Mouse (Mus musculus): ENCODE measurements around the gene Zfp688. TPM values are rescaled to one million over a fixed set of nuclear protein-coding genes. Genes with fewer than 3 reads are reported as not detected.
"Not testable (repeated sequence)": the region's sequence is repeated elsewhere in the genome, so short reads cannot be mapped to it uniquely, and the experiment has no call there.

The Zfp688 gene
- total RNA-seq, 2 experiments from 2014 or later = 13.7 to 18.6 TPM

DNA sequence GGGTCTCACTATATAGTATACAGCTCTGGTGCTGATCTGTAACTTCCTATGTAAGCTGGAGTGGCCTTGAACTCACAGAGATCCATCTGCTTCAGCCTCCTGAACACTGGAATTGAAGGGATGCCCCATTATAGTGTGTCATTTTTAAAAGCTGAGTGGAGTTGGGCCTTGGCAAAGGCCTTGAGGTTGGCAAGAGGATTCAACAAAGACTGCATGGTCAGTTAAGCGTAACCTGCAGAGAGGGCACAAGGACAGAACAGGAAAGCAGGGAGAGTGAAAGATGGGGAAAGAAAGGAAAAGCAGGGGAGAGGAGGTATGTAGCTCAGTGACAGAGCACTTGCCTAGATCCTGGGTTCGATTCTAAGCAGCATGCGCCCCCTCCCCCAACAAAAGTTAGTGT lies 3.4 kb upstream of the Zfp688 start:
- no peak for DNase-seq (ENCODE audit: low spot score in 2 of 2)
- intact Hi-C loops (cut with DNase I) = no loop called here

DNA sequence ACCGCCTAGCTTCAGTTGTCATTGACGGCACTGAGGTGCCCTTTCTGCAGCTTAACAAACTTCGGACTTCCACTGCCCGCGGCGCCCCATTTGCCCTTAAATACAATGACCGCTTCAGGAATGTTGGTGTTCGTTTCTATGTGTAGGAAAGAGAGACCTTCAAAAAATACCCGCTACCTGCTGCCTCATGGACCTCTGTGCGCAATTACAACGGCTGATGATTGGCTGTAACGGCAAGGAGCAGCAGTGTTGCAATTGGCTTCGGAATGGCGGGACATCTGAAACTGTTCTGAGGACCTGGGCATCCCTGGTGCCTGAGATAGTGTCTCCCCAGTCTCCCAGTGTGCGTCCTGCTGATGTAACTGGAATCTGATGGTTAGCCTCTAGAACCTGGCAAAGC lies 379 bp upstream of the Zfp688 start:
- peak; percentile 38 to 48 for DNase-seq (ENCODE audit: low spot score in 2 of 2)
- intact Hi-C loops (cut with DNase I) = no loop called here

DNA sequence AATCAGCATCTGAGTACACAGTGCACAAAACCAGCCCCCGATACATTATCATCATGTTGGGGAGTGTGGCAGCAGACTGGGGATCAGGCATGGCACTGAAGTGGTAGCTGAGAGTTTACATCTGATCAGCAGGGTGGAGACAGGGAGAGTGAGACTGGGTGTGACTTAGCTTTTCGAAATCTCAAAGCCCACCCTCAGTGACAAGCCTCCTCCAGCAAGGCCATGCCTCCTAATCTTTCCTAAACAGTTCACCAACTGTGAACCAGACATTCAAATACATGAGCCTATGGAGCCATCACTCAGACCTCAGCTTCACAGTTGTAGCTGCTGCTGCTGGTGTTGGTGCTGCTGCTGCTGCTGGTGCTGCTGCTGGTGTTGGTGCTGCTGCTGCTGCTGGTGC lies 10.4 kb downstream of the Zfp688 start:
- DNase-seq (ENCODE audit: low spot score in 2 of 2) = no peak
- intact Hi-C loops (cut with DNase I) = no loop called here

DNA sequence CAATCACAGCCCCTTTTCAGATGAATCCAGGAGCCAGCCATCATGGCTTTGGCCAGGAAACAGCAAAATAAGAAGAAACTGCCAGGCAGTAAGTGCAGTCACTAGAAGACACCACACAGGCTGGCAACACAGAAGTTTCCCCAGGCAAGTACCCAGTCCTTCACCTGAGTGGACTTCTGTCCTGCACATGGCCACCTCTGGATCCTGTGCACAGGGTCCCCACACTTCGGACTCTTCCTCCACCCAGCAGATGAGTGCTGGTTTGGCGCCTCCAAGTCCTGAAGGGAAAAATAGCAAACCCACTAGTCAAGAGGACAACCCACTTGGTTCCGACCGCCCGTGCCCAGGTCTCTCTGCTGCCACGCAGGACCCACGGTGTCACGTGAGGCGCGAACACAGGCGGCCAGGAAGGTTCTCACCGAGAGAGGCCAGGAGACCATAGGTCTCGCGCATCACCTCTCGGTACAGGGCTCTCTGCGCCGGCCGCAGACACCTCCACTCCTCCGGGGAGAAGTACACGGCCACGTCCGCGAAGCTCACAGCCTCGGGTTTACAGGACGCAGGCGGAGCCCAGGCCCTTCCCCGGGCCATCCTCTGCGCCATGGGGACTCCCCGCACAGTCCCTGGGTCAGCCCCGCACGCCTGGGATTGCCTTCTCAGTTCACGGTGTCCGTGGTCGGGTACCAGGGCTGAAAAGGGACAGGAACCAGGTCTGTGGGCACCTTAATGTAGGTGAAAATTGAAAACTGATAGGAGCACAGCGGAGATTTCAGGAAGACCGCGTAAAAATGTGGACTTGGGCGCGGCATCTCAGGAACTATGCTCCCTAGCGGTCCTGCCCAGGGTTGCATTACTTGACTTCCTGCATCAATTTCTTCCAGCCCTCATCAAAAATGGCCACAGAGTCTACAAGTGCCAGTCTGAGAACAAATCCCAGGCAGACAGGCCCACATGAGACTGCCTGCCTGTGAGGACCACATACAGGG lies 15.6 kb downstream of the Zfp688 start, which contains the start of gene Zfp764:
Gene Zfp764, minus strand, starts transcription at position 821 of the 986 bp plus-strand sequence.
- peak; percentile 76 to 83 for DNase-seq (ENCODE audit: low spot score in 2 of 2)
- intact Hi-C loops (cut with DNase I) = not testable (repeated sequence)

DNA sequence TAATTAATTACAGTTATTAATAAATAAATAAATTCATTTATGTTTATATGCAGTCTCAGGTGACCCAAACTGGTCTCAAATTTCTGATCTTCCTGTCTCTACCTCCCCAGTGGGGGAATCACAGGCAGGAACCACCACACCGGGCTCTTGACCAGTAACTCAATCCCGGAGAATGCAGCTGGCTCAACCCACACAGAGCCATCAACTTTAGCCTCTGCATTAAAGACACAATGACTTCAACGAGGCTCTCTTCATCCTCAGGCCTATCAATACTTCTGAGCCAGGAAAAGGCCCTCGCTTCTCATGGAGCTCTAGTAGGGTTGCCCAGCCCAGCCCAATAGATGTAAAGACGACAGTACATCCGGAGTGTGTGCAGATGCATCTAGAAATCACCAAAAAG lies 17.8 kb downstream of the Zfp688 start:
- intact Hi-C loops (cut with DNase I); DNase-seq (ENCODE audit: low spot score in 2 of 2): not testable (repeated sequence)

DNA sequence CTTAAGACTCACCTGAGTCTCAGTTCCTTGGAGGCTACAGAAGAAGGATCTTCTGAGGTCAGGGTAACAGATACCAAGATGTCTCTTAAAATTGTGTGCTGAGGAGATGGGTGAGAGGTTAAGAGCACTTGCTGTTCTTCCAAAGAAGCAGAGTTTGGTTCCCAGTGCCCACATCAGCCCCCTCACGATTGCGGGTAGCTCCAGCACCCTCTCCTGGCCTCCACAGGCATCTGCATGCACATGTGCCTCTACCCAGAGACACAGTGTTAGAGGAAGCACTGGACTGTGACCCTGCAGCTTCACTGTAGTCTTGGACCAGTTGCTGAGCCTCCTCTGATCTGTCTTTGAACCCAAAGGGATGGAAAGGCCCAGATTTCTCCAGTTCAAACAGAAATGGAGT lies 18.9 kb downstream of the Zfp688 start:
- no peak for DNase-seq (ENCODE audit: low spot score in 2 of 2)
- intact Hi-C loops (cut with DNase I) = no loop called here

DNA sequence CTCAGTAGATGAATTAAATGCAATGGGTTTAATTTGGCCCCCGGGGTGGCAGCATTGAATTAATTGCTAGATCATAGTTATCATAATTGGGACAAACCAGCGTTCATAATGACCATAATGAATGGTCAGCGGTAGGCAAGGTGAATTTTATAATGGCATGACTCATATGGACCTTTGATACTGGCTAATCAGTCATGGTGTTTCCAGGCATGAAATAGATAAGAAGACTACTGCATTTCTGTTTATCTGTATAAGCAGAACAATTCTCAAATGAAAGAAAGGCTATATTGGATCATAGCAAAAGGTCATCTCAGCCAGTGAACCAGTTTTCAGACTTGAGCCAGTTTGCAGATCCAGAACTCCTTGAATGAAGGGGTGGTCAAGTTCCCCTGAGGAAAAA lies 21.5 kb downstream of the Zfp688 start:
- DNase-seq (ENCODE audit: low spot score in 2 of 2) = no peak
- intact Hi-C loops (cut with DNase I) = no loop called here

DNA sequence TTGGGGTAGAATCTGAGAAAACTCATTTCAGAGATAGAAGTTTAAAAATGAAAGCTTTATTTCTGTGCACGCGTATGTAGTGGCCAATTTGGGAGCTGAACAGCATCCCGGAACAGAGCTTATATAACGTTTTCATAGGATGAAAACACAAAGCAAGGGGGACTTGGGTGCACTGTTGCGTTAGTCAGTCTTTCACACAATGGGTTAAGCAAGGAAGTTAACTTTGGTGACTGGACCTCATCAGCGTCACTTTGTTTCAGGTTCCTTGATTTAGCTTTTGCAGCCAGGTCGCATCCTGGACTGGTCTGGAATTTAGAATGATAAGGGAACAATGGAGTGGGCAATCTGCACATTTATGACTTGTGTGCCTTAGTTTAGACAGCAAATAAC lies 27.9 kb downstream of the Zfp688 start:
- DNase-seq (ENCODE audit: low spot score in 2 of 2) = no peak
- intact Hi-C loops (cut with DNase I) = no loop called here

DNA sequence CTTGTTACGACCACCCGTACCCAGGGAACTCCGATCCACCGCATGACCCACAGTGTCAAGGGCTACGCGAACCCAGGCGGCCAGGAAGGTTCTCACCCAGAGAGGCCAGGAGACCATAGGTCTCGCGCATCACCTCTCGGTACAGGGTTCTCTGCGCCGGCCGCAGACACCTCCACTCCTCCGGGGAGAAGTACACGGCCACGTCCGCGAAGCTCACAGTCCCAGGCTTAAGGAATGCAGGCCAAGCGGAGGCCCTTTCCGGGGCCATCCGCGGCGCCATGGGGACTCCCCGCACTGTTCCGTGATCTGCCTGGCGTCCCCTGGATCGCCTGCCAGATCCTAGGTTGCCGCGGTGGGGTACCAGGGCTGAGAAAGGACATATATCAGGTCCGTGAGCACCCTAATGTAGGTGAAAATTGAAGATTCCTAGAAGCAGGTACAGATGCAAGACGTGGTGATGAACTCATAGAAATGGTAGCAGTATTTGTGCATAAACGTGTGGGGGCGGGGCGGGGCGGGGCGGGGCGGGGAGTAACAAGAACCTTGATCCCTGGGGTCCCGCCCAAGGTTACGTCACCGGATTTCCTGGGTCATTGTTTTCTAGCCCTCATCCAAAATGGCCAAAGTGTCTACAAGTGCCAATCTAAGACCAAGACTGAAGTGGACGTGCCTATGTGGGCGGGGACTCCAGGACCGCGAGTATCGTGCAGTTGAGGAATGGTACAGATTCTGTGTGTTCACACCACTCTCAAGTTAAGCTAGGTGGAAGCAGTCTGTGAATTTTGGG lies 28.5 kb downstream of the Zfp688 start, which contains the start of gene E430018J23Rik:
Gene E430018J23Rik, minus strand, starts transcription at position 473 of the 787 bp plus-strand sequence.
- intact Hi-C loops (cut with DNase I) = no loop called here
- peak; percentile 88 to 95 for DNase-seq (ENCODE audit: low spot score in 2 of 2)

DNA sequence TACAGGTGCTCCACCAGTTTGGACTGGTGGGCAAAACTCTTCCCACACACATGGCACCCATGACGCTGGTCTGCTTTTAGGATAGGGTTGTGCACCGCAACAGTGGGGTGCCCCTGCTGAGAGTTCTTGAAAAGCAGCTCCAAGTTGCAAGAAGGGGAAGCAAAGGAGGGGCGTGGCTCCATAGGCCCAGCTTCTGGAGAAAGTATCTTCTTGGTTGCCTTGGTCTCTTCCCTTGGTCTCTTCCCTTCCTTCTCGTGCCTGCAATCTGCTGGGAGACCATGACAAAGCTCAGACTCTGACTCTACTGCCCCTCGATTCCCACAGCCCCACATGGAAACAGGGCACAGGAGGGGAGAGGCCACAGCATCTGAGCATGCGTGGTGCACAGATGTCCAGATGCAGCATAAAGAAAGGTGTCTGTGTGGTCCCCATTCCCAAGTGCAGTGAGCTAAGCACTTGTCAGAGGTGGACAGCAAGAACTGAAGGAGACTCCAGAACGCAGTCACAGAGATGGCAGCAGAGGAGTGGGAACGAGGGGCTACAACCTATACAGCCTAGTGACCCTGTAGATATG lies 29.5 kb downstream of the Zfp688 start:
- DNase-seq (ENCODE audit: low spot score in 2 of 2) = no peak
- intact Hi-C loops (cut with DNase I) = no loop called here

DNA sequence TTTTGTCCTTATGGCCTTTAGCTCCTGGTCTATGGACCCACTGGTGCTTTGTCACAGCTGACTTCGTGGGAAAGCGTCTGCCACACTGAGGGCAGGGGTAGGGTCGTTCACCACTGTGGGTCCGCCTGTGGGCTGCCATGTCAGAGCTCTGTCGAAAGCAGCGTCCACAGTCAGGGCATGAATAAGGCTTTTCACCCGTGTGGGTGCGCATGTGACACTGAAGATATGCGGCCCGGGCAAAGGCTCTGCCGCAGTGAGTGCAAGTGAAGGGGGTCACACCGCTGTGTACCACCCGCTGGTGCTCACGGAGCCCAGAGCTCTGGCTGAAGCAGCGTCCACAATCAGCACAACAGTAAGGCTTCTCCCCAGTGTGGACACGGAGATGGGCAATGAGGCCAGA lies 30.3 kb downstream of the Zfp688 start:
- intact Hi-C loops (cut with DNase I) = no loop called here
- DNase-seq (ENCODE audit: low spot score in 2 of 2) = no peak

DNA sequence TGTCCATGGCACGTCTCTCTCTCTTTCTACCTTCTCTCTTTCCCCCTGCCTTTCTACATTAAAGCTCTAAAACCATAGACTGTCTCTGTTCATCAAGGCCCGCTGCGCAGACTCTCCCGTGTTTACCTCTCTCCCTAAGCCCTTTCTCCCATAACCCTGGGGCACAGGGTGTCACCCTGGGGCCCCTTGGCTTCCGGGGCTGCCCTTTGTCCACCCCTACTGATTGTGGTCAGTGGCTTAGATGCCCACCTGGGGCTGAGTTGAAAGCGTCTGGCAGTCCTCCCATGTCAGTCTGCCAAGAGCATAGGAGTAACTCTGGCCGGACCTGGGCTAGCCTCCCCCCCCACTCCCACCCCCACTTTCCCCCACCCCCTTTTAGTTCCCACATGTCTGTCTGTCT lies 31.6 kb downstream of the Zfp688 start:
- intact Hi-C loops (cut with DNase I) = no loop called here
- DNase-seq (ENCODE audit: low spot score in 2 of 2) = no peak

DNA sequence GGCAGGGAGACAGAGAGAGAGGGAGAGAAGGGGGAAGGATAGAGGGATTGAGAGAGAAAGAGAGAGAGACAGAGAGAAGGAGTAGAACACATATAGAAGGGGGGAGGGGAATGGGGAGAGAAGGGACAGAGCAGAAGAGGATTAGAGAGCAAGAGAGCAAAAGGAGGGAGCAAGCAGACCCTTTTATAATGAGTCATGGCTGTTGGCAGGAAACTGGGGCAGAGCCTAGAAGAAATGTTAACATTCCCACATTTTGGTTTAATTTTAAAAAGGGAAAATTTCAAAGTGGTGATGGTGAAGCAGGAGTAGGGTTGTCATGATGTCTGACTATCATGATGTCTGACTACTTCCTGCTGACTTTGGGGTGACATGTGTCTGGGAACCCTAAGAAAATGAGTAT lies 33.7 kb downstream of the Zfp688 start:
- intact Hi-C loops (cut with DNase I) = loop anchor here (1.0 kb wide), 1 partner anchor 10 kb away; no protein-coding TSS in a partner anchor
- not testable (repeated sequence) for DNase-seq (ENCODE audit: low spot score in 2 of 2)

DNA sequence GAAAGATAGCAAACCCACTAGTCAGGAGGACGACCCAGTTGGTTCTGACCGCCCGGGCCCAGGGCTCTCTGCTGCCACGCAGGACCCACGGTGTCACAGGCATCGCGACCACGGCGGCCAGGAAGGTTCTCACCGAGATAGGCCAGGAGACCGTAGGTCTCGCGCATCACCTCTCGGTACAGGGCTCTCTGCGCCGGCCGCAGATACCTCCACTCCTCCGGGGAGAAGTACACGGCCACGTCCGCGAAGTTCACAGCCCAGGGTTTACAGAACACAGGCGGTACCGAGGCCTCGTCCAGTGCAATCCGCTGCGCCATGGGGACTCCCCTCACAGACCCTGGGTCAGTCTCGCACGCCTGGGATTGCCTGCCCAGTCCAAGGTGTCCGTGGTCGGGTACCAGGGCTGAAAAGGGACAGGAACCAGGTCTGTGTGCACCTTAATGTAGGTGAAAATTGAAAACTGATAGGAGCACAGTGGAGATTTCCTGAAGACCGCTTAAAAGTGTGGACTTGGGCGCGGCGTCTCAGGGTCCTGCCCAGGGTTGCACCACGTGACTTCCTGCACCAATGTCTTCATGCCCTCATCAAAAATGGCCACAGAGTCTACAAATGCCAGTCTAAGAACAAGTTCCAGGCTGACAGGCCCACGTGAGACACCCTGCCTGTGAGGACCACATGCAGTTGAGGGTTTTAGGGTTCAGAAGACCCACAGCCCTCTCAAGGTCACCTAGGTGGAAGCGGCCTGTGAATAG lies 35.1 kb downstream of the Zfp688 start, which contains the start of gene 9130019O22Rik:
Gene 9130019O22Rik, minus strand, starts transcription at position 526 of the 752 bp plus-strand sequence.
- peak; percentile 82 to 87 for DNase-seq (ENCODE audit: low spot score in 2 of 2)
- intact Hi-C loops (cut with DNase I) = no loop called here

DNA sequence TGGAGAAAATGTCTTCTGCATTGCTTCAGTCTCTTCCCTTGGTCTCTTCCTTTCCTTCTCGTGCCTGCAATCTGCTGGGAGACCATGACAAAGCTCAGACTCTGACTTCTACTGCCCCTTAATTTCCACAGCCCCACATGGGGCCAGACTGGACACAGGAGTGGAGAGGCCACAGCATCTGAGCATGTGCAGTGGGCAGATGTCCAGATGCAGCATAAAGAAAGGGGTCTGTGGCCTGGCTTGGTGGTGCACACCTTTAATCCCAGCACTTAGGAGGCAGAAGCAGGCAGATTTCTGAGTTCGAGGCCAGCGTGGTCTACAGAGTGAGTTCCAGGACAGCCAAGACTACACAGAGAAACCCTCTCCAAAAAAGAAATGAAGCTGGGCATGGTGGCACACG lies 36.3 kb downstream of the Zfp688 start:
- intact Hi-C loops (cut with DNase I); DNase-seq (ENCODE audit: low spot score in 2 of 2): not testable (repeated sequence)

DNA sequence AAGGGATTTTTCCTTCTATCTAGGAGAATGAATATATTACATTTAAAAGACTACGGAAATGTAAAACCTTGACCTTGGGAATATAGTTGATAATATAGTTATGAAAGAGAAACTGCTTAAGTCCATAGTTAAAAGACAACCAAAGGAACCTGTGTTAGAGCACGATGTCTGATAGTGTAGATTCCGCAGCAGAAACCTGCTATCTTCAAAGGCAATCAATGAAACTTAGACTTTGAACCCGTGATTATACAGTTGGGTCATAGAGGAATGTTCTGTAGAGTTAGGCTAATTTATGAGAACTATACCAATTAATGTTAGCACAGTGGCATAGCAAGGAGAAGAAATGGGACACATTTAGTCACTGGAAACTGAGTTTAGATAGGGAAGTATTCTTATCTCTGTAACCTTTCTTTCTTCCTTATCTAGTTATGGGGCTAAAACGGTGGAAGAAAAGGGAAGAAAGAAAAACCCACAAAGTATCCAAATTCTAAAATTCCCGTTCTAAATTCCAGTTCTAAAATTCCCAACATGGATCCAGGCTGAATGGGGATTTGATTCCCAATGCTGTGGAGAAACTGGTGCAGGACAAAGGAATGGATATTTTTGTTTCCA lies 43.5 kb downstream of the Zfp688 start:
- intact Hi-C loops (cut with DNase I) = loop anchor here (1.0 kb wide), 1 partner anchor 10 kb away; no protein-coding TSS in a partner anchor
- DNase-seq (ENCODE audit: low spot score in 2 of 2) = no peak

DNA sequence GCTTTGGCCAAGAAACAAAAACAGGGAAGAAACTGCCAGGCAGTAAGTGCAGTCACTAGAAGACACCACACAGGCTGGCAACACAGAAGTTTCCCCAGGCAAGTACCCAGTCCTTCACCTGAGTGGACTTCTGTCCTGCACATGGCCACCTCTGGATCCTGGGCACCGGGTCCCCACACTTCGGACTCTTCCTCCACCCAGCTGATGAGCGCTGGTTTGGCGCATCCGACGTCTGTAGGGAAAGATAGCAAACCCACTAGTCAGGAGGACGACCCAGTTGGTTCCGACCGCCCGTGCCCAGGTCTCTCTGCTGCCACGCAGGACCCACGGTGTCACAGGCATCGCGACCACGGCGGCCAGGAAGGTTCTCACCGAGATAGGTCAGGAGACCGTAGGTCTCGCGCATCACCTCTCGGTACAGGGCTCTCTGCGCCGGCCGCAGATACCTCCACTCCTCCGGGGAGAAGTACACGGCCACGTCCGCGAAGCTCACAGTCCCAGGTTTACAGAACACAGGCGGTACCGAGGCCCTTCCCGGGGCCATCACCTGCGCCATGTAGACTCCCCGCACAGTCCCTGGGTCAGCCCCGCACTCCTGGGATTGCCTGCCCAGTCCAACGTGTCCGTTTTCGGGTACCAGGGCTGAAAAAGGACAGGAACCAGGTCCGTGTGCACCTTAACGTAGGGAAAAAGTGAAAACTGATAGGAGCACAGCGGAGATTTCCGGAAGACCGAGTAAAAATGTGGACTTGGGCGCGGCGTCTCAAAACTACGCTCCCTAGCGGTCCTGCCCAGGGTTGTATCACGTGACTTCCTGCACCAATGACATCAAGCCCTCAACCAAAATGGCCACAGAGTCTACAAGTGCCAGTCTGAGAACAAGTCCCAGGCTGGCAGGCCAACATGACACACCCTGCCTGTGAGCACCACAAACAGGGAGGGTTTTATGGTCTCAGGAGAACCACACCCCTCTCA lies 46.3 kb downstream of the Zfp688 start, which contains the start of gene Zfp747:
Gene Zfp747, minus strand, starts transcription at position 780 of the 975 bp plus-strand sequence.
- intact Hi-C loops (cut with DNase I) = not testable (repeated sequence)
- peak; percentile 88 to 92 for DNase-seq (ENCODE audit: low spot score in 2 of 2)
